Mouse (Mus musculus) ZHBTc4 (cell line): ENCODE results near the gene Serpinb11.

Experiments used
- DNase-seq: peaks from one replicate; pipeline ENCODE4 v3.0.0-alpha.2; 2011; ENCODE audit warnings: low read depth, low spot score

Serpinb11 gene

GRCm38 (mm10) chr1:107360898-107361297 is at the start of gene Serpinb11:
Serpinb11 (plus strand) TSS chr1:107361198.
- no peak for DNase-seq

GRCm38 (mm10) chr1:107345979-107346378 is 15.0 kb upstream of the Serpinb11 start:
- DNase-seq: peak; percentile 5

- DNase-seq: no peak
These were observed 14.2 kb upstream of the Serpinb11 start for GRCm38 (mm10) chr1:107346788-107347187.

- DNase-seq: no peak
These were observed 10.6 kb upstream of the Serpinb11 start for GRCm38 (mm10) chr1:107350392-107350791.

- no peak for DNase-seq
These were observed 9.9 kb upstream of the Serpinb11 start for GRCm38 (mm10) chr1:107351115-107351514.

GRCm38 (mm10) chr1:107353046-107353445 is 8.0 kb upstream of the Serpinb11 start:
- DNase-seq: peak; percentile 29

- DNase-seq: no peak
These were observed 5.0 kb downstream of the Serpinb11 start for GRCm38 (mm10) chr1:107365973-107366372.

- DNase-seq: no peak
These were observed 7.9 kb downstream of the Serpinb11 start for GRCm38 (mm10) chr1:107368944-107369343.

GRCm38 (mm10) chr1:107376952-107377351 is 16.0 kb downstream of the Serpinb11 start:
- no peak for DNase-seq

- no peak for DNase-seq
These were observed 17.4 kb downstream of the Serpinb11 start for GRCm38 (mm10) chr1:107378368-107378767.

- DNase-seq: no peak
These were observed 20.5 kb downstream of the Serpinb11 start for GRCm38 (mm10) chr1:107381491-107381890.

GRCm38 (mm10) chr1:107382404-107382803 is 21.4 kb downstream of the Serpinb11 start:
- no peak for DNase-seq

GRCm38 (mm10) chr1:107384532-107384931 is 23.5 kb downstream of the Serpinb11 start:
- peak; percentile 3 for DNase-seq

GRCm38 (mm10) chr1:107389753-107390152 is 28.8 kb downstream of the Serpinb11 start:
- no peak for DNase-seq

GRCm38 (mm10) chr1:107397481-107397880 is 36.5 kb downstream of the Serpinb11 start:
- no peak for DNase-seq

GRCm38 (mm10) chr1:107399355-107399754 is 38.4 kb downstream of the Serpinb11 start, which contains the start of gene Serpinb7:
Serpinb7 (plus strand) TSS chr1:107399655.
- DNase-seq: no peak

- DNase-seq: no peak
These were observed 41.1 kb downstream of the Serpinb11 start for GRCm38 (mm10) chr1:107402082-107402481.

- no peak for DNase-seq
These were observed 53.7 kb downstream of the Serpinb11 start for GRCm38 (mm10) chr1:107414650-107415049.

GRCm38 (mm10) chr1:107422487-107422886 is 61.5 kb downstream of the Serpinb11 start:
- no peak for DNase-seq
